Mouse (Mus musculus): ENCODE data around the gene Colgalt1. TPM values are rescaled to one million over a fixed set of nuclear protein-coding genes. Genes with fewer than 3 reads are reported as not detected.

Colgalt1 gene
- polyA plus RNA-seq, 1 experiment from 2014 or later: 65.9 TPM

GRCm38 (mm10) chr8:71591471-71592373 lies 19.1 kb upstream of the Colgalt1 start, which contains the start of gene Pgls:
Gene Pgls, plus strand, starts transcription at chr8:71592176.
- H3K4me3 ChIP-seq (replicated peaks): peak within 1 kb of the TSS; percentile 88
- peaks cover 11% of the 10 kb centered on the region for H3K36me3 ChIP-seq
- under 1% methylated on average over 70 of the region's 71 CpGs for WGBS
- ATAC-seq (ENCODE audit: insufficient number of reproducible peaks, insufficient read depth, low FRiP score, low TSS enrichment, low read depth): peak; percentile 77
- peak within 1 kb of the TSS; percentile 94 for H3K9ac ChIP-seq (replicated peaks)
- H3K9me3 ChIP-seq: no peaks in the 10 kb centered on the region
- H3K27ac ChIP-seq: peak within 1 kb of the TSS; percentile 98
- peaks cover 30% of the 10 kb centered on the region for H3K4me1 ChIP-seq (replicated peaks)
- H3K4me2 ChIP-seq: peak within 1 kb of the TSS; percentile 94
- H3K27me3 ChIP-seq: peaks cover 9% of the 10 kb centered on the region; the same call in 1 of the 2 replicates

GRCm38 (mm10) chr8:71592374-71593170 lies 18.2 kb upstream of the Colgalt1 start:
- peak overlapping the region; percentile 88 for H3K4me3 ChIP-seq (replicated peaks)
- ATAC-seq (ENCODE audit: insufficient number of reproducible peaks, insufficient read depth, low FRiP score, low TSS enrichment, low read depth): peak; percentile 28
- WGBS: 5% methylated on average over 60 of the region's 60 CpGs

DNA sequence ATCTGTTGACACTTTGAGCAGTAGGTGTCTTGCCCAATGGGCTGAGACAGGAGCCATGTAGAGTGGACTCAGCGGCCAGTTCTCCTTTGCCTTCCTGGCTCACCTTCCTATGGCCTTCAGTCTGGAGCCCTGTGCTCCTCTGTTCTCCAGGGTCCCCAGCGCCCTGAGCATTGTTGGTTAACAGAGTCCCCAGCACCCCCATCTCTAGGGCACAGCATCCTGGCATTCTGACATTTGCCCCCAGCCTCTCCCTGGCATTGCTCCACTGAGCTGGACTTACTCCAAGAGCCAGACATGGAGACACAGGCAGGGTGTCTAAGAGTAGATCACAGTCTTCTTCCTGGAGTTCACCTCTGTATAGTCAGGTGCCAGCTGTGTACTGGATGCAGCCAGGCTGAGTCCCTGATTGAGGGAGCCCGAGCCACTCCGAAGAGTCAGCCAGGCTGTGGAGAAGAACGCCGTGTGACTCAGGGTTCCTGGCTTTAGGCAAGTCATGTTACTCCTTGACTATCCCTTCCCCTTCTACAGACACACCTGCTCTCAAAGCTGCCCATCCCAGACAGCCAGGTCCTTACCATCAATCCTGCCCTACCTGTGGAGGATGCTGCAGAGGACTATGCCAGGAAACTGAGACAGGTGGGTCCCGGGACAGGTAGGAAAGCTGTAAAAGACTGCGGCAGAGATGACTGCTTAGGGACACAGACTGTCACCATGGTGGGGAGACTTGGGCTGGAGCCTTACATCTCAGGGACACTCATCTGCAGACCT lies 17.1 kb upstream of the Colgalt1 start:
- Histone ChIP-seq H3K4me2 (0 out of 2 replicates have a peak overlapping the region, but pooled peaks have one; percentile 94), H3K9ac (replicated peaks) (no peak overlapping the region), H3K4me3 (replicated peaks) (peak overlapping the region; percentile 88; the same call in 1 of the 2 replicates), H3K9me3 (no peaks in the 10 kb centered on the region), H3K27ac (no peak overlapping the region), H3K4me1 (replicated peaks) (peaks cover 30% of the 10 kb centered on the region), H3K27me3 (peaks cover 9% of the 10 kb centered on the region; the same call in 1 of the 2 replicates), H3K36me3 (peaks cover 7% of the 10 kb centered on the region)
- no peak for ATAC-seq (ENCODE audit: insufficient number of reproducible peaks, insufficient read depth, low FRiP score, low TSS enrichment, low read depth)
- 96% methylated on average over 8 of the region's 8 CpGs for WGBS

More at GRCm38 (mm10) chr8:71592374-71593170, 18.2 kb upstream of the Colgalt1 start:
- Histone ChIP-seq H3K9ac (replicated peaks) (peak overlapping the region; percentile 94), H3K4me2 (peak overlapping the region; percentile 94), H3K27me3 (peaks cover 9% of the 10 kb centered on the region; the same call in 1 of the 2 replicates), H3K4me1 (replicated peaks) (peaks cover 30% of the 10 kb centered on the region), H3K27ac (peak overlapping the region; percentile 98), H3K9me3 (no peaks in the 10 kb centered on the region), H3K36me3 (peaks cover 7% of the 10 kb centered on the region)

- Histone ChIP-seq H3K9me3 (no peaks in the 10 kb centered on the region), H3K27ac (no peak overlapping the region), H3K9ac (replicated peaks) (no peak overlapping the region), H3K4me2 (no peak overlapping the region), H3K36me3 (peaks cover 12% of the 10 kb centered on the region), H3K4me3 (replicated peaks) (no peak overlapping the region), H3K4me1 (replicated peaks) (peaks cover 30% of the 10 kb centered on the region), H3K27me3 (peaks cover 9% of the 10 kb centered on the region; the same call in 1 of the 2 replicates)
- WGBS: 93% methylated on average over 4 of the region's 4 CpGs
- no peak for ATAC-seq (ENCODE audit: insufficient number of reproducible peaks, insufficient read depth, low FRiP score, low TSS enrichment, low read depth)
Measured at GRCm38 (mm10) chr8:71594324-71594722, 16.5 kb upstream of the Colgalt1 start.

- Histone ChIP-seq H3K4me1 (replicated peaks) (peaks cover 28% of the 10 kb centered on the region), H3K27ac (no peak overlapping the region), H3K27me3 (peaks cover 18% of the 10 kb centered on the region), H3K36me3 (peaks cover 14% of the 10 kb centered on the region), H3K9me3 (no peaks in the 10 kb centered on the region), H3K4me3 (replicated peaks) (no peak overlapping the region), H3K9ac (replicated peaks) (no peak overlapping the region), H3K4me2 (0 out of 2 replicates have a peak overlapping the region, but pooled peaks have one; percentile 15)
- no peak for ATAC-seq (ENCODE audit: insufficient number of reproducible peaks, insufficient read depth, low FRiP score, low TSS enrichment, low read depth)
- WGBS: 8% methylated on average over 27 of the region's 27 CpGs
Measured at GRCm38 (mm10) chr8:71595862-71596261, 14.9 kb upstream of the Colgalt1 start.

DNA sequence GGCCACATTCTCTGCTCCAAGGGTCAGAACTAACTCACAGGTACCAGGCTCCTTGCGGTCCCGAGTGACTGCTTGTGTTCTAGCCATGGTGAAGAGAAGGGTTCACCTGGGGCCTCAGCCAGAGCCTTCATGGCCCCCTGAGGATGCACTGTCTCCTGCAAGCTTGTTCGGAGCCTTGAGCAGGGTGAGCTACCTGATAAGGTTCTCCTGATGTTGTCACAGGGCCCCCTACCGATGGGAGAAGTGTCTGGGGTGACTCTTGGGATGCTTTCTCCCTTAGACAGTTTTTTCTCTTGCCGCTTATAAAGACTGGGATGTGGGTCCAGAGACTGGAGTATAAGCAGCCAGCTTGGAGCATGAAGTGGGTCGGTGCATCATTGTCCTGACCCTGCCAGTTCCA lies 14.4 kb upstream of the Colgalt1 start:
- H3K9ac ChIP-seq (replicated peaks): no peak overlapping the region
- peaks cover 14% of the 10 kb centered on the region for H3K36me3 ChIP-seq
- no peaks in the 10 kb centered on the region for H3K9me3 ChIP-seq
- H3K4me3 ChIP-seq (replicated peaks): no peak overlapping the region
- H3K4me1 ChIP-seq (replicated peaks): peaks cover 22% of the 10 kb centered on the region
- 56% methylated on average over 6 of the region's 6 CpGs for WGBS
- H3K27ac ChIP-seq: no peak overlapping the region
- H3K4me2 ChIP-seq: no peak overlapping the region
- peaks cover 20% of the 10 kb centered on the region for H3K27me3 ChIP-seq
- no peak for ATAC-seq (ENCODE audit: insufficient number of reproducible peaks, insufficient read depth, low FRiP score, low TSS enrichment, low read depth)

GRCm38 (mm10) chr8:71596798-71597197 lies 14.0 kb upstream of the Colgalt1 start:
- WGBS: 82% methylated on average over 4 of the region's 4 CpGs
- Histone ChIP-seq H3K9ac (replicated peaks) (no peak overlapping the region), H3K27me3 (peaks cover 24% of the 10 kb centered on the region), H3K4me1 (replicated peaks) (peaks cover 22% of the 10 kb centered on the region), H3K4me3 (replicated peaks) (no peak overlapping the region), H3K4me2 (no peak overlapping the region), H3K36me3 (peaks cover 14% of the 10 kb centered on the region), H3K9me3 (no peaks in the 10 kb centered on the region), H3K27ac (no peak overlapping the region)
- no peak for ATAC-seq (ENCODE audit: insufficient number of reproducible peaks, insufficient read depth, low FRiP score, low TSS enrichment, low read depth)

- Histone ChIP-seq H3K4me1 (replicated peaks) (peaks cover 27% of the 10 kb centered on the region), H3K4me2 (no peak within 1 kb of the TSS), H3K27ac (no peak within 1 kb of the TSS), H3K27me3 (peaks cover 30% of the 10 kb centered on the region), H3K9me3 (no peaks in the 10 kb centered on the region), H3K9ac (replicated peaks) (no peak within 1 kb of the TSS), H3K36me3 (peaks cover 14% of the 10 kb centered on the region), H3K4me3 (replicated peaks) (no peak within 1 kb of the TSS)
- WGBS: 81% methylated on average over 3 of the region's 3 CpGs
- no peak for ATAC-seq (ENCODE audit: insufficient number of reproducible peaks, insufficient read depth, low FRiP score, low TSS enrichment, low read depth)
Measured at GRCm38 (mm10) chr8:71597451-71597850, 13.3 kb upstream of the Colgalt1 start, which contains the start of gene Fam129c. Gene Fam129c, plus strand, starts transcription at chr8:71597648.

GRCm38 (mm10) chr8:71598375-71598774 lies 12.4 kb upstream of the Colgalt1 start:
- no peak for ATAC-seq (ENCODE audit: insufficient number of reproducible peaks, insufficient read depth, low FRiP score, low TSS enrichment, low read depth)
- Histone ChIP-seq H3K4me1 (replicated peaks) (peaks cover 28% of the 10 kb centered on the region), H3K27ac (no peak overlapping the region), H3K36me3 (peaks cover 14% of the 10 kb centered on the region), H3K27me3 (peaks cover 40% of the 10 kb centered on the region), H3K9me3 (no peaks in the 10 kb centered on the region), H3K9ac (replicated peaks) (no peak overlapping the region), H3K4me2 (no peak overlapping the region), H3K4me3 (replicated peaks) (no peak overlapping the region)

DNA sequence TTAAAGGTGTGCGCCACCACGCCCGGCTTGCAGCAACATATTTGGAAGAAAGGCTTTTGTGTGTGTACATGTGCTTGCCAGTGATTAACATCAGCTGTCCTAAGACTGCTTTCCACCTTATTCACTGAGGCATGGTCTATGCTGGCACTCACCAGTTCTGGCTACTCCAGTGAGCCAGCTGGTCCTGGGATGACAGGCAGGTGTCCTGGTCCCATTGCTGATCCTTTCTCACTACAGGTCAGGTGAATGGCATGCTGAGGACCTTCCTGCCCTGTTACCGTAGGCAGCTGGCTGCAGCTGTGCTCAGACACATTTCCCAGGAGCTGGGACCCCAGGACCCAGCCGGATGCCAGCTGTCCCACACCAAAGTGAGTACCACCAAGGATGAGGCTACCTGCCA lies 12.0 kb upstream of the Colgalt1 start:
- Histone ChIP-seq H3K4me3 (replicated peaks) (no peak overlapping the region), H3K36me3 (peaks cover 14% of the 10 kb centered on the region), H3K9me3 (no peaks in the 10 kb centered on the region), H3K9ac (replicated peaks) (0 out of 2 replicates have a peak overlapping the region, but pooled peaks have one; percentile 8), H3K27ac (no peak overlapping the region), H3K4me2 (no peak overlapping the region), H3K4me1 (replicated peaks) (peaks cover 27% of the 10 kb centered on the region), H3K27me3 (peaks cover 44% of the 10 kb centered on the region)
- WGBS: 89% methylated on average over 5 of the region's 5 CpGs
- no peak for ATAC-seq (ENCODE audit: insufficient number of reproducible peaks, insufficient read depth, low FRiP score, low TSS enrichment, low read depth)
